Mouse (Mus musculus) testis, postnatal 14 days (tissue): ENCODE measurements around the gene Pcgf2.
"Not testable (repeated sequence)": the region's sequence is repeated elsewhere in the genome, so short reads cannot be mapped to it uniquely, and the experiment has no call there.

Experiments
- DNase-seq: peaks from one replicate; pipeline ENCODE4 v3.0.0; 2021; ENCODE audit warnings: low spot score

Gene Pcgf2

DNA sequence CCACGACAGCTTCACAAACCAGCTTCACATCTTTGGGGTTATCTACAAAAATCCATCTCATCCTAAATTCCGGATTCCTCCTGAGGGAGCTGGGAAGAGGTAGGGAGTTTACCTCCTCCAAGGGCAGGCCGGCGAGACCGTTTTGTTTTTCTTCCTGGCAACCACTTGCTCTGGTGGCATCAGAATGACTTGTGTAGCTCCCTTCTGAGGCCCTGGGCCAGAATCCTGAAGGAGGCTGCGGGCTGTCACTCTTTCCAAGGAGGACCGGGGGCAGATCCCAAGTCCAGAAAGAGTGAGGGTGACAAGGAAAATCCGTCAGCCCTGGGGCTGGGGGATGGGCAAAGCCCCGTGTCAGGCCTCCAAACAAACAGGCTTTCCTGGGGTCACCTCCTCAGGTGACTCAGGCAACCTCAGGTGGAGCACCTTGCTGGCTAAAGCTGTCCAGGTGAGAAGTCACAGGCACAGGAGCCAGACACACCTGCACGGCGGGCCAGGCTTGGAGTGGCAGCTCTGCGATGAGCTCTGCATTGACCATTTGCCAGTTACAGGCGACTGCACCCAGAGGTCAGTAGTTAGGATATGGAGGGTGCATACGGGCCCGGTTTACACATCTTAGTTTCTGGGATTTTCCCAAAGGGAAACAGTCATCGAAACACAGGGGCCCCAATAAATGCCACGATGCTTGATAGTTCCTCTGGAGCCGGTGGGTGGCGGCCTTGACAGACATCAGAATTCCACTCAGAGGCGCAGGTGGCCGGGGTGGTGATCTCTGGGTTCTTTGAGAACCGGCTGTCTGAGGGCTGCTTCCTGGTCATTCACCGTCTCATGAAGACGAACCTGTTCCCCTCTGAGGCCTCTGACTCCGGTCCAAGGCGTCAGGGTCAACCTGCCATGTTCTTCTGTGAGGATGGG is 17.3 kb upstream of the Pcgf2 start:
- DNase-seq, result no peak

DNA sequence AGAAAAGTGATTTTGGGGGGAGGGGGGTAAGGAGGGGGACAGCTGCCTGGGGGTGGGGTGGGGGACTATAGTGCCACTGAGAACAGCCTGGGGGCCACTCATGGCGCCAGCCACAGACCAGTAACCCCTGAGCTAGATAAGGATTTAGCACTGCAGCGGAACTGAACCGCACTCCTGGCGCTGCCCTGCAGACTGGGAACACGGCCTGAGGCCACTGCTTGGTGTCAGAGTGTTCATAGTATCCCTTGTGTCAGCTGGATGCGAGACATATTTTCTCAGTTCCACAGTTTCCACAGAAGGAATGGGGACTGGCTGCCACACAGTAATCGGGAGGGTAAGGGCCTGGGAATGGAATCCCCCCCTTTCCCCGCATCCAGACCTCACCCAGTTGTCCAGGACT is 15.7 kb upstream of the Pcgf2 start:
- no peak for DNase-seq

DNA sequence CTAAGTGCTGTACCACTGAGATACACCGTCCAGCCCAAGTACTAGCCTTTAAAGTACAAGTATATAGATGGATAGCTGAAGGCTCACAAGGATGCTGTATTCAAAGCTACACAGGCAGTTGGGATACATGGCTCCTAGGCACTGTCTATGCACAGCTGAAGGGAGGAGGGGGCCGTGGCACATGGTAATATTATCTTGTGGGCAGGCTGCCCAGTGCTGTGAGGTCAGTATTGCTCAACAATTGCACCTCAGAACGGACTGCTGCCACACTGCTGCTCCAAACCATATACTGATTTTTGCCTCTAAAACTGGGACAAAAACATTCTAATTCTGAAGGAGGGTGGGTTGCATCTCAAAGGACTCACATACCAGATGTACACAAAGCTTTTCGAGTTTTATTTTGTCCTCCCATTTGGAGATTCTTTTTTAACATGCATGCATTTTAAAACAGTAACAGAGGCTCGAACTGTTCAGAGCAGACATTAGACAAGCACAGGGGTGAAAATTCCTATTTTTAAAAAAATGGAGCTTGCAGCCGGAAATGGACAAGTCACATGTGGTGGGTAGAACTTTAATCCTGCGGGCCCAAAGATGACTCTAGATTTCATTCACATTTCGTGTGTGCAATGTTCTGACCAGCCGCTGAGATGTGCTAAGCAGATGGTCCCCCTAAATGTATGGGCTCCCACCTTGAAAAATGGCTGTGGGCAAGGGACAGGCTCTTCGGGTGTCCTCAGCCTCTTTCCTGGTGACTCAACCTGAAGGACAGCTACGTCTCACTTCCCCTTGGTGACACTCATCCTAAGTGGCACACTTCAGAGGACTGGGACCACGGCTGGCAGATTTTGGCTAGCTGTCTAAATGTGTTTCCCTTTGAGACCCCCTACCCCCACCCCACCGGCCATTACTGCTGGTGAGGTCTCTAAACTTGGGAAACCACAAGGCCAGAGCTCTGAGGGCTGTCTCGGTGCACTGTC is 14.8 kb upstream of the Pcgf2 start:
- DNase-seq, result no peak

DNA sequence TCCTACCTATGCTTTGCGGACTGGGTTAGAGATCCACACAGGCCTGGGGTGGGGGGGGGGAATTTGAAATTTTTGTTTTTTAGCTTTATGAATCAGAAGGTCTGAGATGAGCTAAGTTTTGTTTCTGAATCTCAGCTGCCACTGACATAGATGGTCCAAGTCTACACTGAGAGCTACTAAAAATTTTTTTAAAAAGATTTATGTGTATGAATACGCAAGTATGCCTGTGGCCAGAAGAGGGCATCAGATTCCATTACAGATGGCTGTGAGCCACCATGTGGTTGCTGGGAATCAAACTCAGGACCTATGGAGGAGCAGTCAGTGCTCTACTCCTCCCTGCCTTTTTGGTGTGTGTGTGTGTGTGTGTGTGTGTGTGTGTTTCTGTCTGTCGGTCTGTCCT is 14.1 kb upstream of the Pcgf2 start:
- no peak for DNase-seq

DNA sequence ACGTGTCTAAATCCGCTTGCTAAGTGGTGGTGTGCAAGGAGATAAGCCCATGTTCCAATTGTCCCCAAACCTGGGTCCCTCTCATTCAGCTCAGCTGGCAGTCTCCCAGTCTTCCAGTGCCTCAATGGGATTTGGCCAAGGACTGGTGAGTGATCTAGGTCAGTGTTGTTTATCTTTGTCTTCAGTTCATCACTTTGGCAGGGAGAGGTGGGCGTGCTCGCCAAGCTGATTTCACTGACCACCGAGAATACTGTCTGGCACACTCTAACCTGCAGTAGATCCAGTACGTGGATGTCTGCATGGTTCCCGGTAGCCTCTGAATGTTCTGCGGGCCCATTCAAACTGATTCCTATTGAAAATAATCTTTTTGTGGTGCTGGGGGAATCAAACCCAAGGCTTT is 13.6 kb upstream of the Pcgf2 start:
- no peak for DNase-seq

DNA sequence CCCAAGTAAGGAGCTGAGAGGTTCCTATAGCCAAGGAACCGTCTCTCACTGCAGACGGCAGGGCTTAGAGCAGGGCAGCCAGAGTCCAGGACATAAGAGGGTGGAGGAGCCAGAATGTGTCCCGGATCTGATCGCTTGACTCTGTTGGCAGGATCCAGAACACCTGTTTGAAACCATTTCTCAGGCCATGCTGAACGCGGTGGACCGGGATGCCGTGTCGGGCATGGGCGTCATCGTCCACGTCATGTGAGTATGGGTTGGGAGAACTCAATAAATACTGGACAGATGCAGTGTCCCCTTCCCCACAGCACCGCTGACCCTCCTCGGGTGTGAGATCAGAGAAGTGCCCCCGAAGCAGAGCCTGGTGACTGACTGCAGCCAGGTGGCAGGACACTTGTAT is 12.0 kb upstream of the Pcgf2 start:
- no peak for DNase-seq

DNA sequence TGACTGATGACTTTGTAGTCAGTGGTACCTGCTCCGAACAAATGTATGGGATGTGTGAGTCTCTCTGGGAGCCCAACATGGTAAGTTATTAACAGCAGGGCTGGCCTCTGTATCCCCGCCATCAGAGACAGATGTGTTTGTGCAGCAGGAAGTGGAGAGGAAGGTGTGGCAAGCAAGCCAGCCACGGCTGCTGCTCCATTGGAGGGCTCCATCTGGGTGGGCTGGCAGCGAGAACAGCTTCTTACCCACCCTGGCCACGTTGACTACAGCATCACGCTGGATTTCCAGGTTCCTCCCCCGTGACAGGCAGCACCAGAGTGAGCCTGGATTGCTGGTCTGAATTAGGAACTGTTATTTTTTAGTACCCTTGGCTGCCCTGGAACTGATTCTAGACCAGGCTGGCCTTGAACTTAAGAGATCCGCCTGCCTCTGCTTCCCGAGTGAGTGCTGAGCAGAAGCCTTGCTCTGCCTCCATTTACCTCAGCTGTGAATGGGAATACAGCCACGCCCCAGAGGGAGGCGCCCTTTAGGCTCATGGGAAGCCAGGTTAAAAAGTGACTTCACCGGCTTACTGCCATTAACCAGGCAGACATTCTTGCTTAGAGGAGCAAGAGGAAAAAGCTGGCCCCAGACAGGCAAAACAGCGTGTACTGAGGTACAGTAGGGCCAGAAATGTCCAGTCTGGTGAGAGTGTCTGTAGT is 11.1 kb upstream of the Pcgf2 start:
- DNase-seq, result no peak

DNA sequence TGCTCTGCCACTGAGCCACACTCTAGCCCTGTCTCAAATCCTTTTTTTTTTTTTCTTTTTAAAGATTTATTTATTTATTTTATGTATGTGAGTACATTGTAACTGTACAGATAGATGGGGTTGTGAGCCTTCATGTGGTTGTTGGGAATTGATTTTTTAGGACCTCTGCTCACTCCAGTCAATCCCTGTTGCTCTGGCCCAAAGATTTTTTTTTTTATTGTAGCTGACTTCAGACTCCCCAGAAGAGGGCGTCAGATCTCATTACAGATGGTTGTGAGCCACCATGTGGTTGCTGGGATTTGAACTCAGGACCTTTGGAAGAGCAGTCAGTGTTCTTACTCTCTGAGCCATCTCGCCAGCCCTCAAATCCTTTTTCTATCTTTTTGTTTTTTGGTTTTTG is 9.8 kb upstream of the Pcgf2 start:
- DNase-seq, result not testable (repeated sequence)

DNA sequence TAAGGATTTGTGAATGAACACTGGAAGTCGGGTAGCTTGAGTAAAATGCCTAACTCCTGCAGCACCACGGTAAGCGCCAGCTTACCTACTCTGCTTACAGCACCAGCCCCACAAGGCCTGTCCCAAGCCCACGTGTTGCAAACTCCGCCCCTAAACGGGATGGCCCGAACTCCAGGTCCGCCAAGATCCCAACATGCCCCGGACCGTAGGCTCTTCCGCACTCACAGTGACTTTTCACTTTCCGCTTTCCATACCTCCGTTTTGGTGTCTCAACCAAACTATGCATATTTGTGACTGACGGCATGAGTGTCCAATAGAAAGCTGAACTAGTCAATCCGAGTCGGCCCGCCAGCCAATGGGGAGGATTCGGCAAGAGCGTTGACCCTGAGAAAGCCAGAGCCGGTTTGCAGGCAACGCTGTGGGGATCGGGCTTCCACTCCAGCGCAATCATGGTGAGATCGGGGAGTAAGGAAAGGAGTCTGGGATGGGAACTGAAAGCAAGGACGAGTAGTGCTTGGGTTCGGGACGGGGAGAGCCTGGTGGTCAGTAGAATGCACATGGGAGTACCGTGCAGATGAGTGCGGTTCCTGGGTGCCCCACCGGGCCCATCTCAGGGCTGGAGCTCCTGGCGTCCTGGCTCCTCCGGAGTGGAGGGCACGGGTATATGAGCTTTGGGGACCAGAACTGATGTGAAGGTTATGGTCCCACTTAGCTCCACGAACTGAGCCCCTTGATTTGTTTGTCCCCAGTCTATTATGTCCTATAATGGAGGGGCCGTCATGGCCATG is 2.9 kb upstream of the Pcgf2 start, which contains the start of gene Psmb3:
Psmb3 (plus strand) TSS at position 361 of the 788 bp plus-strand sequence.
- DNase-seq, result peak; percentile 100

DNA sequence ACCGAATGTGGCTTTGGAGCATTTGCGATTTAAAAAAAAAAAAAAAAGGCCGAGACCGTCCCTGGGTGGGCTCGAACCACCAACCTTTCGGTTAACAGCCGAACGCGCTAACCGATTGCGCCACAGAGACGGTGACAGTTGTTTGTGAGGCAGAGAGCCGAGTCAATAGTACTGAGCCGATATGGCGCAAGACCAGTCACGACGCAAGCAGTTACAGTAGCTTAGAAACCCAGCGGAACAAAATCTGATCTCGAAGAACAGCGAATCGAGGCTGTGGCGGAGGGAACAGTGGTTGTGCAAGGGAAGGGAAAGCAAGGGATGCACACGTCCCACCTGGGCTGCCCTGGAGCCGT is 2.1 kb upstream of the Pcgf2 start:
- peak; percentile 78 for DNase-seq

DNA sequence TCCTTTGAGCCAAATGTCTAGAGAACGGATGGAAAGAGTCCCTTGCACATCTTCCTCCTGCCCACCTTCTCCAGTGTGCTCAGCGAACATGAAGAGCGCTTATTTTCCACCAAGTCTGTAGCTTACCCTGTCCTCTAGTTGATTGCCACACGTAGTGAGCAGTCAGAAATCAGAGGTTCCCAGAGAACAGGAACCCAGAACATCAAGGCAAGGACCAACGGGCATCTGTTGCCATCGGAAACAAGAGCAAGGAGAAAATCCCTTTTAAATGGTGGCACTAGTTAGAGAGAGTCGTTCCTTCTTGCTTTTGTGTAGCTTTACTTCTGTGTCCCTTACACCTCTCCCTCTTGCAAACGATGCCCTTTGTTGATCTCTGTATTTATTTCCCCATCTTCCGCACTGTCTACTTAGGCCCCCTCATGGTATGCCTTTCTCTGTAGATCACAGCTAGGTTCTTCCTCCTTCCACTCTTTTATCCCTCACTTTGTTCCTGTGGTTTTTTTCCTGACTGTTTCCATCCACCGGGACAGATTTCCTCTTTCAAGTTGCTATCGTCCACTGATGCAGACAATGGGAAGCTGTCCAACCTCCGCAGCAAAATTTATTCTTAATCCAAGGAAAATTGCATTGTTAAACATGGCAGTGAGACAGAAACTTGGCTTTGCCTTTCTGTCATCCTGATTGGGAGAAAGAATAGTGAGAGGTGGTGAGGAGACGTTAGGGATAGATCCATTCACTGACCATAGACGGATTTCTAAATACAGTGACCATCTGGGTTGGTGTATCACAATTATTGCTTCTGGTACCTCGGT is 1.5 kb upstream of the Pcgf2 start:
- no peak for DNase-seq

DNA sequence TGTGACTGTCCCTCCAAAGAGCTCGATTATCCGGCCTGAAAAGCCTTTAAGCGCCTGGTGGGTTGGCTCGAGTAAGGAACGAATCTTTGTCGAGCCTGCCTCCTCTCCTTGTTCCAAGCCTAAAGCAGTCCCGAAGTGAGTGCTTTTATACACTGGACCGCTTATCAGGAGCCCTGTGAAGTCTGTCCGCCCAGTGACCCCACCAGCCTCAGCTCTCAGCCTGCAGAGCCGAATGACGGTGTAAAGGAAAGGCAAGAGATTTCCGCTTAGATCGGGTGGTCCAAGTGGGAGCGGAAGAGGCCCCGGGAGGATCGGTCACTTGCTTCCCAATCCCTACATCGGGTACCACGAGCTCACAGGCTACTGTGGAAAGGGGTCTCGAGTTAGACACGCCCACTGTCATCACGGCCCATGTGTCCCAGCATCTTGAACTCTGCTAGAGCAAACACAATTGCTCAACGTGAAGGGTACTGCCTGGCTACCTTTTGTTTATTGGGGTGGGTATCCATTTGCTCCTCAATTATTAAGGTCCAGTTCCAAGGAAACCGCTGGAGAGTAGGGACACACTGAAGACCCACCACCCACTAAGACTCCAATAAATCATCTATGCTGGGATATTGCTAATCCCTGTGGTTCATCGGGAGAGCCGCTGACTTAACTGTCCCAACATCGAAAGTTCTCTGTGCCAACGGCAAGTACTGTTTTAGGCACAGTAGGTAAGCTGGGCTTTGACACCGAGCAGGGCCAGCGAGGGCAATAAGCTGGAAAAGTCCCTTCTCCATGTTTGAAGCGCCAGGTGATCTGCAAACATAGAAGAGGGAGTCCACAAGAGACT is 666 bp upstream of the Pcgf2 start:
- DNase-seq, result no peak

DNA sequence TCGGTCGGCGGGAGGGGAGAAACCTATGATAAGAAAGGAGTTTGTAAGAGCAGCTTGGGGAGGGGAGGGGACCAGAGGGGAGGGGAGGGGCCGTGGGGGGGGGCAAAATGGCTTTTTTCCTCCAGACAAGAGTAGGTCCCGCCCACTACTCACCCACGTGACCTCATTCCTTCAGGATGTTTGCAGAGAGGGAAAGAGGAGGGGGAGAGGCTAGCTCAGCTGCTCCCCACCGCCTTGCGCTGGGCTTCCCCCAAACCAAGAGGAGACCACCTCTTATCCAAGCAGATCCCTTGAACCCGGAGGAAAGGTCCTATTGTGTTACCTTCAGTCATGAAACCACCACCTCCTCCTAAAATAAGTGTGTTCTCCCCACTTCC is 683 bp downstream of the Pcgf2 start:
- DNase-seq, result peak; percentile 88

DNA sequence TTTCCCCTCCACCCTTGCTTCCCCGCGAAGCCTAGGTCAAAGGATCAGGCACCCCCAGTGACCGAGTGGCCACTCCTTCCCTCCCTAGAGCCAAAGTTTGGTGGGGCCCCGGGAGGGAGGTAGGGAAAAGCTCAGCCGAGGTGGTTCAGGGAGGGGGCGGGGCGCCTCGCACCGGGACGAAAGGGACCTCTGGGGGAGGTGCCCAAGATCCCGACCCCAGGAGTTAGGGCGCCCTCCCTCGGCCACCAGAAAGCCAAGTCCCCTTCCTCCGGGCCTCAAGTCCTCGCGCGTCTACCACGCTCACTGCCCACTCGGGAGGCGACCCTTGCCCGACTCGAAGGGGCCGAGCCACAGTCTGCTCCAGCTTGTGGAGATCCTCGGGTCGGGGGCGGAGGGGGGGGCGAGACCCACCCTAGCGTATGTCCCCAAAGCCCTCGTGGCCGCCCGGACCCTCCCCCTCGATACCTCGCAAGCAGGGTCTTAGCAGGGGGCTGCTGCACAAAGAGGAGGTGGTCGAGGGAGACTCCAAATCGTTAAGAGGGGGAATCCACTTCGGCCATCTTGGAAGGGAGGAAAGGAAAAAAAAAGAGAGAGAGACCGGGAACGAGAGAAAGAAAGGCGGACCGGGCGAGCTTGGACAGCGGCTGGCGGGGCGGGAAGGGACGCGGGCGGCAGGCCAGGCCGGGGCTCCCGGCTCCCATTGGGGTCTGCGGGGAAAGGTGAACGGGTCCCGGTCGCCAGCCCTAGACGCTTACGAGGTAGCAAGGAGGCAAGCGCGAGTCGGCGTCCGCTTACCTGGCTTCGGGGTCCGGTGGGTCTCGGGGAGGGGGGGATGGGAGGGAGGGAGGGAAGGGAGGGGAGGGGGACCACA is 1.3 kb downstream of the Pcgf2 start:
- peak; percentile 85 for DNase-seq

DNA sequence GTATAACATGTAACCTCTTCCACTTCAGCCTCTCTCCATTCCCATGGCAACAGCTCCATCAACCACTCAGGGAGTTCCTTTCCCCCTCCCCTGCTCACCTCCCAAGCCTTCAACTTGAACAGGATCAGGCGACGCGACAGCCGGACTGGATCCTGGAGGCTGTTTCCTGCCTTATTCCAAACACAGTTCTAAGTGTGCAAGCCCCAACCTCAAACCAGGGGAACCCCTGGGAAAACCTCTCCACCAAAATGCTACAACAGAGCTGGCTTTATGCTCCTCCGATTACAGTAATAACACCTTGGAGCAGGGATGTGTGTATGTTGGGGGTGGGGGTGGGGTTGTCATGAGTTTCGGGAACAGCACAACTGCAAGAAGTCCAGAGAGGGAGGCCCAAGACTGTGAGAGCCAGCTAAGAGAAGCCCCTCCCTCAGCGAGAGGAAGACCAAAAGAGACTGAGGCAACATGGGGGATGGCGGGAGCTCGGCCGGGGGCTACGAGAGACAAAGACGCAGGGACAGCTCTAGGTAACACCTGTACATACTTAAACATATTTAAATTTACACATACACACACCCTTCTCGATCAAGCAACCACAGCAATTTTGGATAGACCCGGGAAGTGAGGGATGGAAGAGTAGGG is 2.3 kb downstream of the Pcgf2 start:
- no peak for DNase-seq

DNA sequence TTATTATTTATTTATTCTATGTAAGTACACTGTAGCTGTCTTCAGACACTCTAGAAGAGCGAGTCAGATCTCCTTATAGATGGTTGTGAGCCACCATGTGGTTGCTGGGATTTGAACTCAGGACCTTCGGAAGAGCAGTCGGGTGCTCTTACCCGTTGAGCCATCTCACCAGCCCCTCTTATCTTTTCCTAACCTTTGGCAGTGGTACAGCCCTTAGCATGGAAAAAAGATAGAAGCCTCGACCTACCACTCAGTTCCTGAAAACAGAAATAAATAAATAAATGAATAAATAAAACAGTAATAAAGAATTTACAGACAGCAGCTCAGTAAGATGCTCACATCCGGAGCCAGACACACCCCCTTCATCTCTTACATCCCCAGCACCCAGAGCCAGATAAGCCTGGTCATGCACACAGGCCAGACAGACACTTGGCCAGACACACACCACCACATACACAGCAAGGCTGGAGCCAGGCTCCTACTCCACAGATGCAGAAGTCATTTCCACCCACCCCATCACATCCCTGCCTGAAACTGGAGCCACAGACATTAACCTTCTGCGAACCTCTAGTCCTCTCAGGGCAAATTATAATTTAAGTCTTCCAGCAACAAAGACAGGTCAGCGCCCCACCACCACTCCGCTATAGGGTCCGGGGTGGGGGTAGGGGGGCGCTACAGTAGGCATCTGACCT is 3.0 kb downstream of the Pcgf2 start:
- DNase-seq, result no peak

DNA sequence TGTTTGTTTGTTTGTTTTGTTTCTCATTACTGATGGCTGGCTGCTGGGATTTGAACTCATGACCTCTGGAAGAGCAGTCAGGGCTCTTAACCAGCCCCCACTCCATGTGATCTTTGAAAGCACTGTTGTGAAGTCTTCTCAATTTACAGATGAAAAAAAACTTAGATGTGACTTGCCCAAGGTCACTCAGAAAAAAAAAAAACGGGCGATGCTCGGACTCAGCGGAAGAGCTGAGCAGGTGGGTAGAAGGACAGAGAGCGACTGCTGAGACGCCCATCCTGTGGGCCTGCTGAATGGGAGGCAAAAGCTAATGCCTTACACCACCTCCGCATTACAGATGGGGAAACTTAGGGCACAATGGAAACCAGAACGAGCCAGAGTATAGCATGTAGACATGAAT is 3.6 kb downstream of the Pcgf2 start:
- no peak for DNase-seq
